Mouse (Mus musculus): ENCODE data around the gene Pakap. TPM values are rescaled to one million over a fixed set of nuclear protein-coding genes. Genes with fewer than 3 reads are reported as not detected.
A peak's percentile ranks its signal among the peaks of the same experiment; 100 is the strongest.

The Pakap gene
- polyA plus RNA-seq, 1 experiment from 2014 or later, result 5.8 TPM

GRCm38 (mm10) chr4:57634956-57635355 lies 67.0 kb downstream of the Pakap start:
- Histone ChIP-seq H3K36me3 (no peaks in the 10 kb centered on the region), H3K4me3 (no peak overlapping the region), H3K4me2 (replicated peaks) (no peak overlapping the region), H3K9ac (replicated peaks) (no peak overlapping the region), H3K27ac (replicated peaks) (no peak overlapping the region), H3K4me1 (peaks cover 14% of the 10 kb centered on the region), H3K27me3 (no peaks in the 10 kb centered on the region), H3K9me3 (no peaks in the 10 kb centered on the region)
- 26% methylated on average over 1 of the region's 1 CpGs for WGBS
- no peak for ATAC-seq (replicated peaks)

GRCm38 (mm10) chr4:57636782-57637482 lies 69.0 kb downstream of the Pakap start:
- Histone ChIP-seq H3K36me3 (no peaks in the 10 kb centered on the region), H3K27ac (replicated peaks) (peak overlapping the region; percentile 73), H3K9me3 (no peaks in the 10 kb centered on the region), H3K4me2 (replicated peaks) (peak overlapping the region; percentile 61; the same call in 1 of the 2 replicates), H3K4me1 (peaks cover 14% of the 10 kb centered on the region), H3K4me3 (no peak overlapping the region), H3K9ac (replicated peaks) (0 out of 2 replicates have a peak overlapping the region, but pooled peaks have one; percentile 49), H3K27me3 (no peaks in the 10 kb centered on the region)
- 62% methylated on average over 9 of the region's 9 CpGs for WGBS
- no peak for ATAC-seq (replicated peaks)

- no peaks in the 10 kb centered on the region for H3K27me3 ChIP-seq
- peak overlapping the region; percentile 61 for H3K4me2 ChIP-seq (replicated peaks)
- 10% methylated on average over 24 of the region's 24 CpGs for WGBS
- H3K36me3 ChIP-seq, result no peaks in the 10 kb centered on the region
- H3K4me1 ChIP-seq, result peaks cover 14% of the 10 kb centered on the region
- peak; percentile 91 for ATAC-seq (replicated peaks)
- peak overlapping the region; percentile 41 for H3K4me3 ChIP-seq
- no peaks in the 10 kb centered on the region for H3K9me3 ChIP-seq
- peak overlapping the region; percentile 49 for H3K9ac ChIP-seq (replicated peaks)
- H3K27ac ChIP-seq (replicated peaks), result peak overlapping the region; percentile 73
These were observed 69.8 kb downstream of the Pakap start for GRCm38 (mm10) chr4:57637636-57638386.

- no peaks in the 10 kb centered on the region for H3K9me3 ChIP-seq
- peak overlapping the region; percentile 41; the same call in 1 of the 2 replicates for H3K4me3 ChIP-seq
- WGBS, result 76% methylated on average over 9 of the region's 9 CpGs
- H3K9ac ChIP-seq (replicated peaks), result no peak overlapping the region
- H3K27me3 ChIP-seq, result no peaks in the 10 kb centered on the region
- no peaks in the 10 kb centered on the region for H3K36me3 ChIP-seq
- no peak overlapping the region for H3K27ac ChIP-seq (replicated peaks)
- ATAC-seq (replicated peaks), result no peak
- H3K4me2 ChIP-seq (replicated peaks), result peak overlapping the region; percentile 61
- H3K4me1 ChIP-seq, result peaks cover 14% of the 10 kb centered on the region
These were observed 71.0 kb downstream of the Pakap start for GRCm38 (mm10) chr4:57638941-57639340.

GRCm38 (mm10) chr4:57640222-57640621 lies 72.2 kb downstream of the Pakap start:
- peaks cover 14% of the 10 kb centered on the region for H3K4me1 ChIP-seq
- H3K4me2 ChIP-seq (replicated peaks), result no peak overlapping the region
- no peak overlapping the region for H3K27ac ChIP-seq (replicated peaks)
- no peaks in the 10 kb centered on the region for H3K27me3 ChIP-seq
- H3K9me3 ChIP-seq, result no peaks in the 10 kb centered on the region
- H3K36me3 ChIP-seq, result no peaks in the 10 kb centered on the region
- 44% methylated on average over 7 of the region's 7 CpGs for WGBS
- ATAC-seq (replicated peaks), result no peak
- no peak overlapping the region for H3K4me3 ChIP-seq
- no peak overlapping the region for H3K9ac ChIP-seq (replicated peaks)

- no peak overlapping the region for H3K27ac ChIP-seq (replicated peaks)
- H3K4me1 ChIP-seq, result peaks cover 14% of the 10 kb centered on the region
- no peak overlapping the region for H3K4me3 ChIP-seq
- H3K27me3 ChIP-seq, result no peaks in the 10 kb centered on the region
- no peak for ATAC-seq (replicated peaks)
- WGBS, result 95% methylated on average over 3 of the region's 3 CpGs
- H3K4me2 ChIP-seq (replicated peaks), result no peak overlapping the region
- no peaks in the 10 kb centered on the region for H3K9me3 ChIP-seq
- no peaks in the 10 kb centered on the region for H3K36me3 ChIP-seq
- H3K9ac ChIP-seq (replicated peaks), result no peak overlapping the region
These were observed 73.0 kb downstream of the Pakap start for GRCm38 (mm10) chr4:57640971-57641370.

- H3K9me3 ChIP-seq, result no peaks in the 10 kb centered on the region
- no peak overlapping the region for H3K4me2 ChIP-seq (replicated peaks)
- WGBS, result 82% methylated on average over 1 of the region's 1 CpGs
- H3K9ac ChIP-seq (replicated peaks), result no peak overlapping the region
- no peaks in the 10 kb centered on the region for H3K36me3 ChIP-seq
- ATAC-seq (replicated peaks), result no peak
- no peaks in the 10 kb centered on the region for H3K27me3 ChIP-seq
- no peak overlapping the region for H3K27ac ChIP-seq (replicated peaks)
- H3K4me3 ChIP-seq, result no peak overlapping the region
- H3K4me1 ChIP-seq, result no peaks in the 10 kb centered on the region
These were observed 83.0 kb downstream of the Pakap start for GRCm38 (mm10) chr4:57650994-57651393.

- H3K27ac ChIP-seq (replicated peaks), result no peak overlapping the region
- H3K9me3 ChIP-seq, result no peaks in the 10 kb centered on the region
- ATAC-seq (replicated peaks), result no peak
- no peak overlapping the region for H3K4me2 ChIP-seq (replicated peaks)
- 85% methylated on average over 8 of the region's 8 CpGs for WGBS
- H3K9ac ChIP-seq (replicated peaks), result no peak overlapping the region
- no peaks in the 10 kb centered on the region for H3K27me3 ChIP-seq
- H3K4me1 ChIP-seq, result no peaks in the 10 kb centered on the region
- H3K4me3 ChIP-seq, result no peak overlapping the region
- H3K36me3 ChIP-seq, result no peaks in the 10 kb centered on the region
These were observed 83.6 kb downstream of the Pakap start for GRCm38 (mm10) chr4:57651547-57651946.

- Histone ChIP-seq H3K9ac (replicated peaks) (no peak overlapping the region), H3K9me3 (no peaks in the 10 kb centered on the region), H3K27me3 (no peaks in the 10 kb centered on the region), H3K4me1 (no peaks in the 10 kb centered on the region), H3K4me3 (no peak overlapping the region), H3K27ac (replicated peaks) (no peak overlapping the region), H3K4me2 (replicated peaks) (no peak overlapping the region), H3K36me3 (no peaks in the 10 kb centered on the region)
- ATAC-seq (replicated peaks), result no peak
- 80% methylated on average over 5 of the region's 5 CpGs for WGBS
These were observed 84.4 kb downstream of the Pakap start for GRCm38 (mm10) chr4:57652185-57652904.

GRCm38 (mm10) chr4:57655966-57656365 lies 88.0 kb downstream of the Pakap start:
- Histone ChIP-seq H3K27ac (replicated peaks) (no peak overlapping the region), H3K4me2 (replicated peaks) (no peak overlapping the region), H3K9me3 (no peaks in the 10 kb centered on the region), H3K36me3 (no peaks in the 10 kb centered on the region), H3K4me3 (no peak overlapping the region), H3K4me1 (peaks cover 11% of the 10 kb centered on the region), H3K27me3 (no peaks in the 10 kb centered on the region), H3K9ac (replicated peaks) (no peak overlapping the region)
- ATAC-seq (replicated peaks), result no peak
- 86% methylated on average over 1 of the region's 1 CpGs for WGBS

- Histone ChIP-seq H3K4me1 (peaks cover 11% of the 10 kb centered on the region), H3K27ac (replicated peaks) (no peak overlapping the region), H3K27me3 (no peaks in the 10 kb centered on the region), H3K4me3 (no peak overlapping the region), H3K9ac (replicated peaks) (no peak overlapping the region), H3K4me2 (replicated peaks) (no peak overlapping the region), H3K9me3 (no peaks in the 10 kb centered on the region), H3K36me3 (no peaks in the 10 kb centered on the region)
- ATAC-seq (replicated peaks), result no peak
- whole genome bisulfite sequencing, result 95% methylated on average over 12 of the region's 12 CpGs
These were observed 88.4 kb downstream of the Pakap start for GRCm38 (mm10) chr4:57656388-57656787.

GRCm38 (mm10) chr4:57656861-57657260 lies 88.9 kb downstream of the Pakap start:
- H3K36me3 ChIP-seq, result no peaks in the 10 kb centered on the region
- ATAC-seq (replicated peaks), result no peak

More at GRCm38 (mm10) chr4:57656861-57657260, 88.9 kb downstream of the Pakap start:
- Histone ChIP-seq H3K9ac (replicated peaks) (no peak overlapping the region), H3K9me3 (no peaks in the 10 kb centered on the region), H3K4me3 (no peak overlapping the region), H3K4me2 (replicated peaks) (no peak overlapping the region), H3K4me1 (peaks cover 11% of the 10 kb centered on the region), H3K27ac (replicated peaks) (no peak overlapping the region), H3K27me3 (no peaks in the 10 kb centered on the region)
- WGBS, result 90% methylated on average over 3 of the region's 3 CpGs
